Mouse (Mus musculus) ES-E14 (cell line): Measurements from ENCODE around the gene Ankrd49.

Experiments
- MAFK ChIP-seq: IDR thresholded peaks from 2 replicates; pipeline ENCODE4 v1.6.1; 2014; ENCODE audit warnings: mild to moderate bottlenecking, low read depth, low read length, inconsistent platforms; ENCODE audit not compliant: insufficient read depth
- ZNF384 ChIP-seq: IDR thresholded peaks from 2 replicates; pipeline ENCODE4 v1.6.1; 2012; ENCODE audit warnings: low read depth, low read length, inconsistent platforms

- no peak for TF ChIP-seq ZNF384
- TF ChIP-seq MAFK: no peak
These were observed 2.7 kb upstream of the Ankrd49 start for GRCm38 (mm10) chr9:14787356-14787755.
